Mouse (Mus musculus) lung, adult 2 months (tissue): ENCODE results near the gene Myh10. TPM values are rescaled to one million over a fixed set of nuclear protein-coding genes. Genes with fewer than 3 reads are reported as not detected.

Experiments
- DNase-seq: peaks from one replicate; pipeline ENCODE4 v3.0.0; 2022
- H3K4me1 ChIP-seq: fragments of 200-500 bp; 2 replicates; pipeline ENCODE4 v1.6.1; 2011; ENCODE audit warnings: low read length; ENCODE audit not compliant: control insufficient read depth, insufficient read depth
- H3K4me3 ChIP-seq: fragments of 200-500 bp; replicated peaks from 2 replicates; pipeline ENCODE3; 2011; ENCODE audit warnings: low read depth, mild to moderate bottlenecking, control low read depth, low read length; ENCODE audit errors: extremely low read depth
- CTCF ChIP-seq: fragments of 200-500 bp; IDR thresholded peaks from 2 replicates; pipeline ENCODE4 v1.5.1; 2011; ENCODE audit warnings: mild to moderate bottlenecking, low read length, control low read depth; ENCODE audit not compliant: insufficient read depth
- POLR2A ChIP-seq: fragments of 200-500 bp; IDR thresholded peaks from 2 replicates; pipeline ENCODE4 v1.6.1; 2011; ENCODE audit warnings: low read depth, mild to moderate bottlenecking, control low read depth, low read length, borderline replicate concordance; ENCODE audit errors: extremely low read depth
- WGBS: fragments of 180-500 bp; shearing (Covaris S2); methylation state at CpG from one replicate; pipeline ENCODE4 v1.1.7; 2018; 5-methylcytosine and 5-hydroxymethylcytosine counted together
- polyA plus RNA-seq: library from polyadenylated mRNA; depleted of rRNA; stranded (reverse); fragments of >200 nt; gene quantifications from 2 replicates; pipeline ENCODE4 v1.2.3, GENCODE M21; 2012

The Myh10 gene
- polyA plus RNA-seq, 1 experiment = 123 TPM

DNA sequence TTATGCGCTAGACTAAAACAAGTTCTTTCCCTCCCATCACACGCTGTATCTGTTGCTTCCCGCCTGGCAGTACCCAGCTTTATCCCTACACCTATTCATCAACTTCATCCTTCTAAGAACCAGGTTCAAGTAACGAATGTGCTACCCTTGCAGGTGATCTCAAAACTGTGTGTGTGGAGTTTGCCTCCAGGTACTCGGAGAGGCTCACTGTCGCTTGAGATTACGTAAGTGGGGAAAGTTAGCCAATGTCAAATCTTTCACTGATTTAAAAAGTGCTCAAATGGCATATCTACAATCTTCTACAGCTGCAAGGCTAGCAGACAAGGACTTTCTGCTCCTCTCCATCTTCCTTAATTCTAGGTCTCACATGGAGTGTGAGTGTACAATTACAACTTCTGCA, 159.5 kb downstream of the Myh10 start:
- DNase-seq = no peak
- peaks cover 24% of the 10 kb centered on the region for H3K4me1 ChIP-seq
- 40% methylated on average over 7 of the region's 7 CpGs for WGBS
- no peak overlapping the region for H3K4me3 ChIP-seq
- TF ChIP-seq CTCF (no peak), POLR2A (no peak)

DNA sequence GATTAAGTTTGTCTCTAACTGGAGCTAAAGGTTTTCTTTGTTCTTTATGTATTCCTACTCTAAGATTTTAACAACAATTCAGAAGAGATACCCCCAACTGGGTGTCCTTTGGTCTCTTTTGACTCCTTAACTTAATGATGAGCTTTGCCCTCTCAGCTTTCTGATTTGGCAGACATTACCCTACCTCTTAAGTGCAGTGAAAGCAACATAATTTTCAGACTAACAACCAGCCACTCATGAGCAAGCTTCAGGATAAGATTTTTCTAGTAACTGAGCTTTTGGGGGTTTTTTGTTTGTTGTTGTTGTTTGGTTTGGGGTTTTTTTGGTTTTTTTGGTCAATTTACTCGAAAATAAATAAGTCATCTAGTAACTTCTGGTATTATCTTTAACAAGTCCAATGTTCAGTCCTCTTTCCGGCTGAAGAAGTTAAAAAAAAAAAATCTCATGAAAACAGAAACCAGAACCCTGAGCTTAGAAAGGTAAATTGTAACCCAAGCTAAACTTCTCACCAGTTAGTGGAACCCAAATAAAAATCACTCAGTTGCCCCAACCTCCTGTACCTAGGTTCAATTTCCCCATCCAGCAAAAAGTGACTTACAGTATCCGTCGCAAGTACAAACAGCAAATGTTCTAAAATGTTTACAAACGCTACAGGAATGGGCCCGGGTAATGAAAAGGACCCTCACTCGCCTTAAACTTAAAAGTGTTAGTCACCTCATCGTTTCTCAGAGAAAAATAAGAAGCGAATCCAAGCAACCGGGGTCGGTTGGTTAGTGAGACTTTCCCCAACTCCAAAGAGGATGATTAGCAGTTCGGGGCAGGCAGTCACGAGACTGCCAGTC, 160.5 kb downstream of the Myh10 start:
- Histone ChIP-seq H3K4me1 (peaks cover 17% of the 10 kb centered on the region), H3K4me3 (peak overlapping the region; percentile 87)
- TF ChIP-seq POLR2A (no peak), CTCF (no peak)
- WGBS = 1% methylated on average over 13 of the region's 13 CpGs
- DNase-seq = no peak

DNA sequence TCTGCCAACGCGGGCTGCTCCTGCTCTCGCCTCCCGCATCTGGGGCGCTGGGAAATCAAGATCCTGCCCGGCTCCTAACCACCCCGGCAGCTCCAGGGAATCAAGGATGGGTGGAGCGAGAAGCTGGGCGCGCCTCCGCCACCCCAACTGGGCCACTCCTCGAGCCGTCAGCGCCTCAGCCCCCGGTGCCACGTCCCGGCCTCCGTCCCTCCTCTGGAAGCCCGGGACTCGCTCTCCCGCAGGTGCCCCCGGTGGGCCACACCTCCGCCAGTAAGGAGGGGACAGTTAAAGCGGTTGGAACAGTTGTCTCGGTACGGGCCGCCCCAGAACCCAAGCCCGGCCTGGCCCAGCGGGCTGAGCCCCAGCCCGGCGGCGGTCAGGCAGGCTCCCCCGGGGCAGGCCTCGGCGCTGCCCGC, 161.1 kb downstream of the Myh10 start:
- TF ChIP-seq POLR2A = peak; percentile 38; the same call in 1 of the 2 replicates
- no peak for TF ChIP-seq CTCF
- DNase-seq = no peak
- H3K4me1 ChIP-seq = peaks cover 15% of the 10 kb centered on the region
- WGBS = under 1% methylated on average over 36 of the region's 36 CpGs
- peak overlapping the region; percentile 87 for H3K4me3 ChIP-seq

DNA sequence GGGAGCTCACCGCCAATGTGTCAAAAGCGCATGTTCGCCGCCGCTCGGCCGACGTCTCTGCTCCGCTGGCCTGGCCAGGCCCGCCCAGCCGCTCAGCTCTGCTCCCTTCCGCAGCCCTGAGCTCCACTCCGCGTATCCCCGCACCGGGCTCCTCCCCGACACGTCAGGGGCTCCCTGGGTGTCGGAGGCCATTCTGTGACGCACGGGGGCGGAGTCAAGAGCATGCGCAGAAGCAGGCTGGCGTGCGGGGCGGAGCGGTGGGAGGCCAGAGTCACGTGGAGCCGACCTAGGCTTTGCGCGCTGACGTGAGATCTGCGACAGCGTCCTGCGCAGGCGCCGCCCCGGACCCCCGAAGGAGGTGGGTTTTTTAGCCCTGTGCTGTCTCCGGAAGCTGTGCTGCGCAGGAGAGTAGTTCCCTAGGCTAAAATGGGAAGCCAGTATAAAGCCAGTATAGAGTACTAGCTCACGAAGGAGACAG, 161.6 kb downstream of the Myh10 start:
- WGBS = under 1% methylated on average over 42 of the region's 42 CpGs

GRCm38 (mm10) chr11:68853611-68854401, 162.4 kb downstream of the Myh10 start:
- no peak for TF ChIP-seq POLR2A
- TF ChIP-seq CTCF = no peak
- DNase-seq = peak; percentile 44
- WGBS = 18% methylated on average over 14 of the region's 14 CpGs
- peaks cover 15% of the 10 kb centered on the region for H3K4me1 ChIP-seq
- H3K4me3 ChIP-seq = peak overlapping the region; percentile 63

More for the DNA sequence above, 161.6 kb downstream of the Myh10 start:
- peak; percentile 93 for TF ChIP-seq POLR2A
- no peak for TF ChIP-seq CTCF
- peak; percentile 100 for DNase-seq
- peaks cover 15% of the 10 kb centered on the region for H3K4me1 ChIP-seq
- H3K4me3 ChIP-seq = peak overlapping the region; percentile 87

GRCm38 (mm10) chr11:68854621-68855020, 163.3 kb downstream of the Myh10 start:
- H3K4me1 ChIP-seq = peaks cover 15% of the 10 kb centered on the region
- H3K4me3 ChIP-seq = no peak overlapping the region
- no peak for TF ChIP-seq POLR2A
- no peak for TF ChIP-seq CTCF
- no peak for DNase-seq
- 82% methylated on average over 3 of the region's 3 CpGs for WGBS

GRCm38 (mm10) chr11:68857329-68857728, 166.0 kb downstream of the Myh10 start:
- Histone ChIP-seq H3K4me1 (peaks cover 6% of the 10 kb centered on the region; the same call in 1 of the 2 replicates), H3K4me3 (no peak overlapping the region)
- WGBS = 91% methylated on average over 3 of the region's 3 CpGs
- TF ChIP-seq CTCF = no peak
- no peak for DNase-seq

DNA sequence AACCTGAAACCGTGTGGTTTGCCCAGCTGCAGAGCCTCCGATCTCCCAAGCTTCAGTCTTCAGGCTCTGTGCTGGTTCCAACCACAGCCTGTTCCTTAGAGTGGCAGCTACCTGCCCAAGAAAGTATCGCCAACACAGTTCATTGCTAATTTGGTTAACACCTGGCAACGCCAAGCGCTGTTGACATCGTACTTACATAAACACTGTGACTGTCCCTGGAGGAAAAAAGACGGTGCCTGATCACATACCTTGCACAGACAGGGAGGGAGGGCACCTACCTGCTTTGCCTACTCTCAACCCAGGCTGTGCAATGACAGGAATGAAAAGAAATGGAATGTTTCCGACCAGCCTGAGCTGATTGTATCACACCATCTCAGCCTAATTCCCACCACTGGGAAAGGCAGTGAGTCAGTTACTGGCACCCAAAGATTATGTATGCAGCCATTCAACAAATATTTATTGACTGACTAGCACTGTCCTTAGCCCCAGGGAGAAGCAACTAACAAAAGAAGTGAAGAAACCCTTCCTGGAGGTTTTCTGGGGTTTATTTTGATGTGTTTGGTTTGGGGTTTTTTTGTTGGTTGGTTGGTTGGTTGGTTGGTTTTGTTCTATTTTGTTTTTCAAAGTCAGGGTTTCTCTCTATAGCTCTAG, 168.7 kb downstream of the Myh10 start:
- WGBS = 72% methylated on average over 8 of the region's 8 CpGs
- no peak overlapping the region for H3K4me3 ChIP-seq
- H3K4me1 ChIP-seq = peaks cover 7% of the 10 kb centered on the region; the same call in 1 of the 2 replicates
- no peak for DNase-seq
- no peak for TF ChIP-seq CTCF
- no peak for TF ChIP-seq POLR2A

GRCm38 (mm10) chr11:68862260-68862659, 170.9 kb downstream of the Myh10 start:
- Histone ChIP-seq H3K4me1 (peaks cover 10% of the 10 kb centered on the region; the same call in 1 of the 2 replicates), H3K4me3 (no peak overlapping the region)
- DNase-seq = no peak
- WGBS = 79% methylated on average over 2 of the region's 2 CpGs
- no peak for TF ChIP-seq CTCF
